Mouse (Mus musculus) lung, postnatal 36 days (tissue): Measurements from ENCODE around the gene Asdurf.
"Not testable (repeated sequence)": the region's sequence is repeated elsewhere in the genome, so short reads cannot be mapped to it uniquely, and the experiment has no call there.

Source experiments
- DNase-seq: peaks from one replicate; pipeline ENCODE4 v3.0.0; 2022; ENCODE audit warnings: mixed read lengths

Gene Asdurf

DNA sequence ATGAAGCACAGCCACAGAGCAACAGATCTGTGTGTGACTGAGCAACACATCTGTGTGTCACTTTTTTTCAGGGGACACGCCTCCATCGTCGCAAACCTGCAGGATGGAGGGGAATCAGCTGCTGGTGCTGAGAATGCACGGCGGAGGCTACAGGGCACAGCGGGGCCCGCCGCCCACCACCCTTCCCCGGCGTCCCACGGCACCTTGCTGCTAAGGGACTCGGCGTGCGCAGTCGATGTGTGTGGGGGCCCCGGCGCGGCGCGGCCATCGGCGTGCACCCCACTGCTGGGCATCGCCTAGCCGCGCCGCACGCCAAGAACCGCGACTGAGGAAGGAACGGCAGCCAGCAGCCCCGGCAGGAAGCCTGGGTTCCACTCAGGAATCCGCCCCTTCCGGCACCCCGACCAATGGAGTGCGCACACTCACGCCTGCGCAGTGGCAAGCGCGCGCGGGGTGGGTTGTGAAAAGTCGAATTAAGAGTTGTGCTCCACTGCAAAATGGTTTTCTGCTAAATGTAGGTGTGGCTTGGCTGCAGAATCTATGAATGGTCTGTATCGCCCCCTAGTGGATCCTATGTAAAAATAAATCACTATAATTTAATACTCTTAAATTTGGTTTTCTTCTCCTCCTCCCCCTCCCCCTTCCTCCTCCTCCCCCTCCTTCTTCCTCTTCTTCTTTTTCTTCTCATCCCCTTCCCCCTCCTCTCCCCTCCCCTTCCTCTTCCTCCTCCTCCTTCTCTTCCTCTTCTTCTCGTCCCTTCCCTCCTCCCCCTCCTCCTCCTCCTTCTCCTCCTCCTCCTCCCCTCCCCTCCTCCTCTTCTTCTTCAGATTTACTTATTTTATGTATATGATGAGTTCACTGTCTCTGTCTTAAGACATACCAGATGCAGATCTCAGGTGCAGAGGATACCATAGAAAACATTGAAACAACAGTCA is at the start of gene Asdurf, which contains the start of the genes Gm28551 and Asnsd1:
Asdurf (minus strand) TSS at position 293 of the 935 bp plus-strand sequence.
Gm28551 (minus strand) TSS at position 341 of the 935 bp plus-strand sequence.
Asnsd1 (minus strand) TSS at position 426 of the 935 bp plus-strand sequence.
- DNase-seq: peak; percentile 98

DNA sequence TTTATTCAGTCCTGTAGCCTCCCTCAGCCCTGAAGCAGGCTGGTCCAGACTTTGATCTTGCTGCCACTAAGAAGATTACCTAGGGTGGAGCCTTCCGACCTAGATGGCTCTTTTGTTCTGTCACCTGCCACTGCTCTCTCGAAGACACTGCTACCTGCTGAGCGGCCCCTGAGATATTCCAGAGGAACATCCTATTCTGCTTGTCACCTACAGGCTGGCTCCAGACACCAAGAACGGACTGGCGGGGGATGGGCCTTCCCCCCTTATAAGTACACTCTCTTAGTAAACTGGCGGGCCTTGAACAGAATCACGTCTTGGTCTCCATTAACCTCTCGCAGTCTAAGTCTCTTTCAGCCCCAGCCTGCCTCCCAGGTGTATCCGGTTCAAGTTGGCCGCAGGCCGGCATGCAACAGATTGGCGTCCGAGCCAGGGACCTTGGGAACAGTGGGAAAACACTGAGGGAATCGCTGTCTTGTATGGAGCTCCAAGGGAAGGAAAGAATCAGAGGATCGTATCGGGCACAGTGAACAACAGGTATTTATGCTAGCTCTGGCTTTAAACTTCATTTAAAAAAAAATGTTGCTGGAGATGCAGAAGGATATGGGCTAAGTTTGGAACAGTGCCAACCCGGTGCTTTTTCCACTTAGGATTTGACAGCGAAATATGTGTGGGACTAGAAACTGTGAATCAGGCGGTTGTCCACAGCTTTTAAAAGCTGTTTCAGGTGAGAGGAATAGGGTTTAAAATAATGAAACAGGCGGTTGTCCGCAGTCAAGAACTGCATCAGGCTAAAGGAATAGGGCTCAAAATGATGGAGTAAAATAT is 41.7 kb upstream of the Asdurf start:
- DNase-seq: not testable (repeated sequence)

DNA sequence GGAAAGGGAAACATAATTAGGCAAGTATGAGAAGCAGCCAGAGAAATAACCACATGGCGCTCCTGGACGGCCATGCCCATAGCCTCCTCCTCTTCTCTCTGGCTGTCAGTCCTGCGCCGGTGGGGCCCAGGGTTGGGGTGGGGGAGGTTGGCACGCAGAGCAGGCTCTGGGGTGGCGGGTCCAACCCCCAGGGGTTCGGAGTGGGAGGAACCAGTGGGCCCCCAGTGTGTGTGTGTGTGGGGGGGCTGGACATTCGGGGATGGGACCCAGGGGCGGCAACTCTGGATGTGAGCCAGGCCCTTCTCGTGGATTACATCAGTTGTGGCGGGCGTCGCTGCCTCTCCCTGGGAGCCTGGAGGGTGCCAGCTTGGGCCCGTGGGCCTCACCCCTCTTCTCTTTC is 36.3 kb upstream of the Asdurf start:
- DNase-seq: no peak

DNA sequence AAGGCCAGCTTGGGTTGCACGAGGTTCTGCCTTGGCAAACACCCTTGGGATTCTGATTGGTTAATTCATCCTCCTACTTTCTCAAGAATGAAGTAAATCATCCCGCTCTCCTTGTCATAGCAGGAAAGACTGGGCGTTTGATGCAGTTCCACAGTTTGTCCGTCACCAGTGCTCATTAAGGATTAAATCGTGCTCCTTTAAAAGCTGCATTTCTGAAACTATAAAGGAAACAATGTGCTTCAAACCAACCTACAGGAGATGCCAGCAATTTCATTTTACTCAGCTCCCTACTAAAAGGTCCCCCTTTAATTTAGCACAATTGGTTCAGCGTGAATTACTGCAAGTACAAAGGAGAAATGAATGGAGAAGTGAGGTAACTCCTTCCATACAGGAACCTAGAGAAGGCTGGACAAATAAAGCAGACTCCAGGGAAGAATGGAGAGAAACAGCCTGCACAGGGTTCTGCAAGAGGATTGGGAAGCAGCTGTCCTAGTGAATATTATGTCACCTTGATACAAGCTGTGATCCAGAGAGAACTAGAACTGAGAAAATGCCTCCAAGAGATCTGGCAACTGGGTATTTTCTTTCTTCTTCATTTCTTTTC is 31.8 kb upstream of the Asdurf start:
- no peak for DNase-seq

DNA sequence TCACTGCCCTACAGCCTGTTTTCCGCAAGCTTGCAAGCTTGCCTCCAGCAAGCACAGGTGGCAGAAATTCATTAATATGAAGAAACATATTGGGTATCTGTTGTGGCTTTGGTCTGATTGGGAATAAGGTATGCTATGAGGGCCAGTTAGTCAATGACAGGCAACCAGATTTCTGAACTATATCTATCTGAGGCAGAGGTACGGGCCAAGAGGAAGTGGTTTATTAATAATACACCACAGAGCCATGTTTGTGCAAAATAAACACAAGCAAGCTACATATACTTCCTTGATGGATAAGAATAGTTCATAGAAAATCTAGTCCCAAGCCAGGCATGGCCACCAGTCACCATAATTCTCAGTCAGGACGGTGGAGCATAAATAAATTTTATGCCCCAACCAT is 25.3 kb upstream of the Asdurf start:
- no peak for DNase-seq

DNA sequence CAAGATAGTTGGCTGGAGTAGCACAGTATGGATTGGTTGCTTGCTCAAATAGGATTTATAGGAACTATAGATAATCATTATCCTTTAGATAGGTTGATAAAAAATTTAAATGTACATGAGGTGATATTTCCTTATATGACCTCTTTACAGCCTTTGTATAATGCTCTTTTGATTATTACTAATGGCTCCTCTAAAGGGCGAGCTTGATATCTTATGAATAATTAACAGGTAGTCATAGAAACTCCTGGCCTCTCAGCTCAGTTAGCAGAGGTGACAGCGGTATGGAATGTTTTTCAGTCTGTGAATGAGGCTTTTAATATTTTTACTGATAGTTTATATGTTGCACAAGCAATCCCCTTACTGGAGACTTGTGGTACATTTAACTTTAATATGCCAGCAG is 23.5 kb upstream of the Asdurf start:
- not testable (repeated sequence) for DNase-seq

DNA sequence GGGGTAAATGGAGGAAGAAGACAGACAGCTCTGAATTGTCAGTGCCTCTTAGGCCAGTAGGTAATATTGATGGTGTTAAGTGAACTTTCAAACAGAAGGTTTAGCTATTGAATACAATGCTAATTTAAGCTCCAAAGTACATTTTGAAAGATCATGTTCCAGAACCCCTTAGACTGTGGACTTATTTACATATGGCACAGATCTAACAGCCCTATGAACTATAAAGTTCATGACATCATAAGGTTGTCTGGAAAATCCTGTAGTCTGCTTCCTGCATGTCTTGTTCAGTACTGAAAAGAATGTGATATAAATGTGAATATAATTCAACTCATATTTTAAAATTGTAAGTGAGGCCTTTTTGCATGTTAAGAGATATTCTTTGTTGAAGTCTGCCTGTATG is 6.6 kb upstream of the Asdurf start:
- DNase-seq: no peak

DNA sequence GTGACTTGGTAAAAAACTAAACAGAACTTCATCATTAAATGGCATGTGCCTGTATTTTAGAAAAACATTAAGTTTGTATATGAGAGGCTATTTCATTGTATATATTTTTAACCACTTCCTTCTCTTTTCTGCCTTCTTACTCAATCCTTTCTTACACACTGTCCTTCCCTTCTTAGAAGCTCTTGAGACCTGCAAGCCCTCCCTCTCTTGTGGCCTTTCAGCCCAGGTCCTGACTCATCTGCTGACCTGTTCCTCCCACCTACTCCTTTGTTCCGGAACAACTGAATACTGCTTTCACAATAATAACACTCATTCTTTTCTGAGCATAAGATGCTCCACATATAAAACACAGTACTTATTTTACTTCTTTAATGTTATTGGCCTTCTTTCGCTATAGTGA is 11.3 kb downstream of the Asdurf start:
- DNase-seq: no peak

DNA sequence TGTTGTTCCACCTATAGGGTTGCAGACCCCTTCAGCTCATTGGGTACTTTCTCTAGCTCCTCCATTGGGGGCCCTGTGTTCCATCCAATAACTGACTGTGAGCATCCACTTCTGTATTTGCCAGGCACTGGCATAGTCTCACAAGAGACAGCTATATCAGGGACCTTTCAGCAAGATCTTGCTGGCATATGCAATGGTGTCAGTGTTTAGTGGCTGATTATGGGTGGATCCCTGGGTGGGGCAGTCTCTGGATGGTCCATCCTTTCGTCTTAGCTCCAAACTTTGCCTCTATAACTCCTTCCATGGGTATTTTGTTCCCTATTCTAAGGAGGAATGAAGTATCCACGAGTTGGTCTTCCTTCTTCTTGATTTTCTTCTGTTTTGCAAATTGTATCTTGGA is 15.0 kb downstream of the Asdurf start:
- DNase-seq: not testable (repeated sequence)

DNA sequence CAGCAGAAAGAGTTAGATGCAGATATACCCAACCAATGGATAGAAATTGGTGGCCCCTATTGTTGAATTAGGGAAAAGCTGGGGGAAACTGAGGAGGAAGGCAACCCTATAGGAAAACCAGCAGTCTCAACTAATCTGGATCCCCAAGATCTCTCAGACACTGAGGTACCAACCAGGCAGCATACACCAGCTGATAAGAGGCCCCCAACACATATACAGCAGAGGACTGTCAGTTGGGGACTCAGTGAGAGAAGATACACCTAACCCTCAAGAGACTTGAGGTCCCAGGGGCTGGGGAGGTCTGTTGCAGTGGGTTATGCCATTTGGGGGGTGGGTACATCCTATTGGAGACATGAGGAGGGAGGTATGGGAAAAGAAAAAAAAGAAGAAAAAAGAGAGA is 17.0 kb downstream of the Asdurf start:
- no peak for DNase-seq

DNA sequence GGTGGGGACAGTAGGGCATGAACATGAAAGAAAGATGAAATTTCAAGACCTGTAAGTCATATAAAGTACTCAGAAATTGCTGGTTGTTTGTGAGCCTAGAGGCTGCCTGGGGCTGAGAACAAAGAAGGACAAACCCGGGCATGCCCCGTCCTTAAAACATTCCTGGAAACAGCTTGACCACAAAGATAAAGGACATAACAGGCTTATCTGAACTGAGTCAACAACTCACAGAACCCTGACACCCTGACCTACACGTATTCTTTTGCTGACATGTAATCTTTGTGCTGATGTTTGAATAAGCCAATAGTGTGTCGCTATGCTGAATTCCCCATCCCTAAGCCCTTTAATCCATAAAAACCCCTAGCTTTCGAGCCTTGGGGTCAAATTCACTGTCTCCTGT is 18.9 kb downstream of the Asdurf start:
- DNase-seq: not testable (repeated sequence)

DNA sequence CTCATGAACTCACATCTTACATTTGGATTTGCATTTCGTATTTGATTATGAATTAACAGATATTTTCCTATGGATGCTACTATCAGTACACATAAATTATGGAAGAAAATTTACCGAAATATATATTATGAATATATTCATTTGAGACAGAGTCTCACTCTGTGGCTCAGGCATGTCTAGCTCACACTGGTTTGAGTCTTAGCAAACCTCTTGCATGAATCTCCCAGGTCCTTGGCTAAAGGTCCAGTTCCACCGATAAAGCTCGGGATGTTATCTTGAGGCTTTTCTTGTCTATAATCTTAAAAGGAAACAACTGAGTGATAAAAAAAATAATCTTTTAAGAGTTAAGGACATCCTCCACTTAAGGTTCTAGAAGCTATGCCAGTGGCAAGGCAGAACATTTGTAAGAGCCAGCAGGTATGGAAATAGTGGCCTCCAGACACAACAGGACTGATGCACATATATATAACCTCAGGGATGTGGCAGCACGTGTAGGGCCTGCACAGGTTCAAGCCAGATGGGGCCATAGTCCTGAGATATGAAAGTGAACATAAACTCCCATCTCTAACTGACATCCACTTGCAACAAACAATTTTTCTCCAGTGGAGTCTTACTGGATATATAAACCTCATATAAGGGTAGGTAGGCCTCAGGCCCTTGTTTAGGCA is 27.5 kb downstream of the Asdurf start:
- DNase-seq: no peak

DNA sequence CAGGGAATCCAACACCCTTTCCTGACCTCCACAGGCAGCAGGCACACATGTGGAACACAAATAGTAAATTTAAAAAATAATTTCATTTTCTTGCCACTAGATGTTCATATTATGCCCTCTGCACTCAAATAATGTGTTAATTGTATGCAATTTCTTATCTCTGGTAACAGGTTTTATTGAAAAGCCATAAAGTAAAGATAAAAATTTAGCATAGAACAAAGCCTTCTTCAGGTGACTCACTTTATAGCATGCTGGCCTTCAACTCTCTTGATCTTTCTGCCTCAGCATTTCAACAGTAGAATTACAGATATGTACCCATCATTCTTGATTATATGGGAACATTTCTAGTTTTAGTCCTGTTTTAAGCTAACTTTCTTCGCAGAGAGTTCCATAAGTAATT is 28.1 kb downstream of the Asdurf start:
- DNase-seq: no peak

DNA sequence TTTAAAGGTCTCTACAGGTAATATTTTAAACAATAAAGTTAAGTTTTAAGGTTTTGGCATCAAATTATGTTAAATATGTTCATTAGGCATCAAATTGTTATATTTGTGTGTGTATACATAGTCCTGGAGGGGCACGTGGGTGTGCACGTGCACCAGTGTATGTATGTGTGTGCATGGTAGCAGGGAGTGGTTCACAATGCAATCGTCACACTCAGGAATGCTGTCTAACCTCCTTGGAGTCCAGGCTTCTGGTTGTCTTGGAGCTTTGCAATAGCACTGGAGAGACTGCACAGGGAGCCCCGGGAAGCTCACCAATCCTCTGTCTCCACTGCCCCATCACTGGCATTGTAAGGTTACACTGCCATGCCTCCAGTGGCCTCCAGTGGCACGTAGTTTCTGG is 29.2 kb downstream of the Asdurf start:
- DNase-seq: no peak

DNA sequence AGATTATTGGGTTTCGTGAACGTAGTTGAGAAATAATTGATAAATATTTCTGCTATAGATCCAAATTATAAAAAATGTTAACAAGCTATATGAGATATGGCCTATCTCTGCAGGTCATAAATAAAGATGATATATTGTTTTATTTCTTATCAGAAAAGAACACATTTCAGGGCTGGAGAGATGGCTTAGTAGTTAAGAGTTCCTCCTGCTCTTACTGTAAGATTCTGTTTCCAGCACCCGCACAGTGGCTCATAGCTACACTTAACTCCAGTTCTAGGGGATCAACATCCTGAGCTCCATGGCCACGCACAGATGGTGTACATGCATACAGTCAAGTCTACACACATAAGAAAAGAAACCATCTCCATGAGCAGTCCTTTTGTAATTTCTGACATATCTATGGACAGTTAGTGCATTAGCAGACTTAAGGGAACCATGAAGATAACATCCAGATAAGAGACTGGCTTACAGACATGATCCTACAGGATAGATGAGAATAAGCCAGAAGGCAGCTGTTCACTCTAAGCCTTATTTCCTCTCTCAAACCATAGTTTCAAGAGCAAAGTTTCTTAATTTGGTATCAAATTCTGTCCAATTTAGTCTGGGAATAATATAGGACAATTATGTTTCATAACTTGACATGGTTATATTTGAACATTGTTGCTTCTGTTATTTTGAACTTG is 30.6 kb downstream of the Asdurf start:
- no peak for DNase-seq

DNA sequence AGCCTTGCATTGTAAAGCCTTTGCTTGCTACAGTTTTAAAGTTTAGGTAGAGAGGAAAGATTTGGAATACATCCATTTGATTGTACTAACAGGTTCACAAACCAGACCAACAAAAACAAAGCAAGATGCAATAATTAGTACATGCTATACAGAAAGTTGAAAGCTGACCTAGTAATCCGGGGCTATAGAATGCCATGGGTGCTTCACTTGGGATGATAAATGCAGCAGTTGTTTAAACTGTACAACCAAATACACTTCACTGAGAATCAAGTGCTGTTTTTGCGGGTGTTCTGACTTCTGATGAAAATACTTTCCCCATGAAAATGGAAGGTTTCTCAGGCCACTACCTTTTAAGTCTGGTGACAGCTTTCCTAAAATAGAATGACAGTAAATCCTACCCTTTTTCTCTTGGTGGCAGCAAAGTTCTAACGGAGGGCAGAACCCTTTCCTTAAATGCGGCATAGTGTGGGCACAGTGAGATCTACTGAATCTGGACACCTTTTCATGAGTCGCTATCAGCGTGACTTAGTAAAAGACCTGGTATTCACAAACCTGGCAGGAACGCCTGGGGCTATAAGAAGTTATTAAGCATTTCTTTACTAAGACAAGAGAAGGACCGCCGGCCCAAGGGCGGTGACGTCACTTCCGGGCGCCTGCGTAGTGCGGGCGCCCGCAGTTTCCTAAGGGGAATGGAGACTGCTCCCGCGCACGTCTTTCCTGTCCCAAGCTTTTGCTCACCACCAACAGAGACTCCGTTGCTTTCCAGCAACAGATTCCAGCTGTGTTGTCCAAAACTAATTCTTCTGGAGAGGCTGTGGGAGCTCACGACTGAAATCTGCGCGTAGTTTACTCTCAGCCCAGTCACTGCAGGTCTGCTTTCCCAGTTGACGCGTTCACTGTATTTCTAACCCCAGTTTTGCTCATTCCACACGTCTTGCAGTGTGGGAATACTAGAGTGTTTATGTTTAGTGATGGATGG is 39.1 kb downstream of the Asdurf start, which contains the start of gene Osgepl1:
Osgepl1 (plus strand) TSS at position 636 of the 979 bp plus-strand sequence.
- DNase-seq: peak; percentile 90

DNA sequence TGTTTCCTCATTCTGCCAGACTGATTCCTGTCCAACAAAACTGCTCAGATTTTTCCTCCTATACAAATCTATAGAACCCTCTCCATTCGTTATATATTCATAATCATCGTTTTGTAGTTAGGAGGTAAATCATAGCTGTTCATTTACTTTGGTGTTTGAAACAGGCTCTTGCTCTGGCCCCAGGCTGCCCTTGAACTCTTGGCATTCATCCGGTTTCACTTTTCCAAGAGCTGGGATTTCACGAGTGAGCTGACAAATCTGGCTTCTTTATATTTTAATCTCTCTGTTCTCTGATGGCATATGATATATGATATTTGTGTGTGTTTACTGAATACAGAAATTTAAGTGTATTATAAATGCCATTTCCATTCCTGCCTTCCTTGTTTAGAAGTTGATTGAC is 51.9 kb downstream of the Asdurf start:
- no peak for DNase-seq
